ENCODE assay signal across 24 mouse cellular contexts in genomic region chr17:86751373-86751871, GRCm38 (mm10). TPM values are rescaled to one million over a fixed set of nuclear protein-coding genes. Genes with fewer than 3 reads are reported as not detected.
A peak's percentile ranks its signal among the peaks of the same experiment; 100 is the strongest.
DNase-seq lines count a peak whose midpoint lies in the region; TF ChIP-seq lines count a peak whose summit lies in the region.
"Had no signal": no experiment of that assay in that cellular context is flagged by ENCODE, and none has a peak within 500 bp of the region (broad histone marks: within the 10 kb centered on the region; RNA-seq: fewer than 3 reads in every experiment).

No protein-coding gene starts in this region.

- H3K4me3 ChIP-seq in CH12.LX (replicated peaks in 1 of 3; ENCODE audit: low read depth in 2 of 3, low read length in 2 of 3, poor library complexity in 1 of 3) (no peak overlapping the region), ES-Bruce4 (ENCODE audit: low read depth, low read length) (no peak overlapping the region), ES-E14 (ENCODE audit: insufficient read depth in 1 of 2, low read depth in 1 of 2, low read length in 2 of 2, poor library complexity in 1 of 2, severe bottlenecking in 1 of 2) (peak overlapping the region in 1 of 2 experiments; percentile 28; a peak in 2 of 4 replicates)
- H3K4me3 ChIP-seq: embryonic facial prominence, embryonic 13.5 days; embryonic facial prominence, embryonic 15.5 days; erythroblast, embryonic 14.5 days; forebrain, embryonic 10.5 days; forebrain, embryonic 12.5 days had no signal

- no peaks in the 10 kb centered on the region for H3K36me3 ChIP-seq in CH12.LX (replicated peaks in 1 of 2; ENCODE audit: control insufficient read depth in 1 of 2, insufficient read depth in 1 of 2, low read length in 1 of 2)
- H3K36me3 ChIP-seq in ES-Bruce4 (ENCODE audit: control insufficient read depth, insufficient read depth, low read length, poor library complexity, severe bottlenecking), result no peaks in the 10 kb centered on the region
- H3K36me3 ChIP-seq in ES-E14 (ENCODE audit: control insufficient read depth, insufficient read depth, low read length, poor library complexity, severe bottlenecking), result no peaks in the 10 kb centered on the region
- H3K36me3 ChIP-seq: embryonic facial prominence, embryonic 13.5 days; embryonic facial prominence, embryonic 15.5 days; forebrain, embryonic 10.5 days; forebrain, embryonic 12.5 days had no signal

- TF ChIP-seq POLR2A in CH12.LX (IDR thresholded peaks at IDR 0.05; ENCODE audit: low read depth, low read length), result no peak
- TF ChIP-seq POLR2A in ES-Bruce4 (IDR thresholded peaks at IDR 0.05; ENCODE audit: insufficient read depth, low read length), result no peak

- H3K4me1 ChIP-seq in CH12.LX (ENCODE audit: control insufficient read depth in 1 of 2, insufficient read depth in 2 of 2) (peaks cover 0 to 5% of the 10 kb centered on the region in 2 experiments; a peak in 1 of 4 replicates), ES-Bruce4 (ENCODE audit: control insufficient read depth, insufficient read depth, low read length) (peaks cover 7% of the 10 kb centered on the region), ES-E14 (ENCODE audit: control insufficient read depth in 2 of 2, insufficient read depth in 2 of 2, low read length in 2 of 2, poor library complexity in 1 of 2) (peaks cover 8 to 21% of the 10 kb centered on the region in 2 experiments)

- H3K79me2 ChIP-seq in CH12.LX (replicated peaks; ENCODE audit: control insufficient read depth, extremely low read depth, insufficient read depth, poor library complexity, severe bottlenecking), result no peaks in the 10 kb centered on the region

- H3K27me3 ChIP-seq in CH12.LX (replicated peaks) (peaks cover 12% of the 10 kb centered on the region), ES-Bruce4 (ENCODE audit: control insufficient read depth, insufficient read depth, low read length, poor library complexity, severe bottlenecking) (no peaks in the 10 kb centered on the region)

- TF ChIP-seq CTCF in CH12.LX (conservative IDR thresholded peaks at IDR 0.05 in 1 of 2, IDR thresholded peaks at IDR 0.05 in 1 of 2; ENCODE audit: low read depth in 2 of 2, low read length in 2 of 2) (no peak), ES-Bruce4 (IDR thresholded peaks at IDR 0.05; ENCODE audit: low read depth, low read length) (no peak)

- DNase-seq in CH12.LX (ENCODE audit: extremely low read depth), result no peak
- no peak for DNase-seq in ES-E14 (ENCODE audit: low read depth, low spot score)
- peak; percentile 70 for DNase-seq in ZHBTc4 (ENCODE audit: low read depth, low spot score)
- DNase-seq in right cerebral cortex, postnatal 10 days (ENCODE audit: low spot score in 2 of 2), result no peak
- DNase-seq in spleen, postnatal 4 days (ENCODE audit: low spot score in 2 of 2), result no peak
- no peak for DNase-seq in spleen, postnatal 10 days (ENCODE audit: low spot score in 2 of 2)
- DNase-seq: adrenal gland, adult 2 months; adrenal gland, postnatal 10 days; adrenal gland, postnatal 25 days; B cell, adult 2 months; cerebellum, adult 11 months; cerebellum, adult 18-20 months; cerebellum, adult 8-10 months; cerebellum, adult 9-11 months; cerebellum, postnatal 14 days; cerebellum, postnatal 36 days; embryo, embryonic 11 days had no signal

- no peak overlapping the region for H3K27ac ChIP-seq in CH12.LX (ENCODE audit: insufficient read depth, low read depth)
- peak overlapping the region; percentile 89 for H3K27ac ChIP-seq in ES-Bruce4 (ENCODE audit: insufficient read depth, low read length)
- H3K27ac ChIP-seq in ES-E14 (ENCODE audit: insufficient read depth, low read depth, low read length, poor library complexity, severe bottlenecking), result peak overlapping the region; percentile 79; the same call in 1 of the 2 replicates
- H3K27ac ChIP-seq: embryonic facial prominence, embryonic 13.5 days; embryonic facial prominence, embryonic 15.5 days; forebrain, embryonic 10.5 days; forebrain, embryonic 12.5 days had no signal

- H3K9ac ChIP-seq in CH12.LX (ENCODE audit: insufficient read depth, low read depth), result no peak overlapping the region
- H3K9ac ChIP-seq in ES-Bruce4 (ENCODE audit: low read depth, poor library complexity, severe bottlenecking), result peak overlapping the region; percentile 67; the same call in 1 of the 2 replicates
- H3K9ac ChIP-seq in ES-E14 (ENCODE audit: insufficient read depth, low read depth, low read length, poor library complexity, severe bottlenecking), result no peak overlapping the region; the same call in 1 of the 2 replicates
- H3K9ac ChIP-seq: embryonic facial prominence, embryonic 13.5 days; embryonic facial prominence, embryonic 15.5 days; forebrain, embryonic 12.5 days had no signal

- in situ Hi-C loops in CH12.LX (cut with MboI; ENCODE audit: low pct_ligation_motif_present, low pct_unique_long_range_greater_than_20kb, low sequenced_read_pairs), result no loop called here
- in situ Hi-C loops in ES-E14 (cut with MboI; ENCODE audit: low sequenced_read_pairs in 2 of 2, unreplicated experiment in 2 of 2), result no loop called here

- H3K4me2 ChIP-seq in CH12.LX (ENCODE audit: insufficient read depth, low read depth, poor library complexity, severe bottlenecking), result no peak overlapping the region
- H3K4me2 ChIP-seq: embryonic facial prominence, embryonic 13.5 days; embryonic facial prominence, embryonic 15.5 days; forebrain, embryonic 12.5 days had no signal

- TF ChIP-seq EP300 in CH12.LX (IDR thresholded peaks at IDR 0.05; ENCODE audit: low read length), result no peak
- TF ChIP-seq EP300 in ES-Bruce4 (IDR thresholded peaks at IDR 0.05; ENCODE audit: insufficient read depth, low read depth, low read length), result peak; percentile 99

- H3K9me3 ChIP-seq in CH12.LX (replicated peaks; ENCODE audit: low read length) (peaks cover 17% of the 10 kb centered on the region), ES-Bruce4 (replicated peaks; ENCODE audit: control insufficient read depth, insufficient read depth, low read length, poor library complexity, severe bottlenecking) (no peaks in the 10 kb centered on the region), ES-E14 (ENCODE audit: control insufficient read depth, insufficient read depth, low read depth, low read length) (no peaks in the 10 kb centered on the region)
- H3K9me3 ChIP-seq: embryonic facial prominence, embryonic 13.5 days; embryonic facial prominence, embryonic 15.5 days; forebrain, embryonic 10.5 days; forebrain, embryonic 12.5 days had no signal

- dilution Hi-C loops in CH12.LX (cut with MboI; ENCODE audit: extremely low pct_ligation_motif_present, extremely low pct_unique_long_range_greater_than_20kb, low sequenced_read_pairs), result loop anchor here (25.0 kb wide), 1 partner anchor 89 kb away; no protein-coding TSS in a partner anchor

- TF ChIP-seq RAD21 in CH12.LX (IDR thresholded peaks at IDR 0.05; ENCODE audit: low read depth, low read length), result no peak

TF ChIP-seq in CH12.LX, 34 proteins besides CTCF, POLR2A, EP300 and RAD21:
- no peak for TF ChIP-seq RCOR1 (conservative IDR thresholded peaks at IDR 0.05; ENCODE audit: low read depth, low read length)
- TF ChIP-seq MAFK (IDR thresholded peaks at IDR 0.05; ENCODE audit: insufficient replicate concordance, low read length), result no peak
- TF ChIP-seq ZNF384 (IDR thresholded peaks at IDR 0.05; ENCODE audit: low read depth, low read length), result peak; percentile 37; the same call in 1 of the 2 replicates
- TF ChIP-seq MAZ (IDR thresholded peaks at IDR 0.05; ENCODE audit: low read depth, low read length), result no peak

TF ChIP-seq in ES-E14, 5 proteins besides CTCF, POLR2A, EP300 and RAD21:
- TF ChIP-seq HCFC1 (IDR thresholded peaks at IDR 0.05; ENCODE audit: borderline replicate concordance, insufficient read depth, low read length), result no peak
- peak; percentile 97 for TF ChIP-seq ZNF384 (IDR thresholded peaks at IDR 0.05; ENCODE audit: low read depth, low read length)

RNA-seq across cellular contexts. Expression of gene Epas1, which starts 2.1 kb away (rescaled TPM):
- total RNA-seq in CH12.LX (2012; rRNA removed) (0.08 and 0.17 TPM in 2 replicates), CH12.LX (2014; rRNA removed) (0.07 and 0.11 TPM in 2 replicates), ES-E14 (2012; rRNA removed) (9.5 and 9.6 TPM in 2 replicates)
- polyA plus RNA-seq in CH12.LX (2012; ENCODE audit: insufficient read length, low read depth) (0.14 and 0.16 TPM in 2 replicates), ES-Bruce4 (2011; ENCODE audit: insufficient read depth, insufficient read length, low read depth, missing spikeins) (5.9 and 7.0 TPM in 2 replicates)
- total RNA-seq: MEL had no signal
